8 mouse cellular contexts compared by ENCODE assay signal in genomic region chr5:121833572-121834240, GRCm38 (mm10). TPM values are rescaled to one million over a fixed set of nuclear protein-coding genes. Genes with fewer than 3 reads are reported as not detected.
A peak's percentile ranks its signal among the peaks of the same experiment; 100 is the strongest.
DNase-seq lines count a peak whose midpoint lies in the region; ATAC-seq and TF ChIP-seq lines count a peak whose summit lies in the region.

No protein-coding gene starts in this region.

- WGBS in intestine, embryonic 15.5 days: 37% methylated on average over 10 of the region's 10 CpGs
- WGBS in liver, embryonic 16.5 days (ENCODE audit: insufficient replicate concordance): 19% methylated on average over 10 of the region's 10 CpGs

- H3K36me3 ChIP-seq in intestine, embryonic 15.5 days: no peaks in the 10 kb centered on the region
- peaks cover 2% of the 10 kb centered on the region for H3K36me3 ChIP-seq in liver, embryonic 16.5 days (ENCODE audit: control insufficient read depth, insufficient read depth)

- no peak for DNase-seq in left cerebral cortex, adult 2 months (ENCODE audit: extremely low spot score in 1 of 2, low spot score in 2 of 2)
- DNase-seq in left cerebral cortex, postnatal 36 days (ENCODE audit: low spot score in 2 of 2): no peak
- peak; percentile 47 for DNase-seq in gastrocnemius, postnatal 10 days
- peak; percentile 69 for DNase-seq in spleen, adult 12 weeks (ENCODE audit: low spot score)
- no peak for DNase-seq in frontal cortex, postnatal 36 days (ENCODE audit: low spot score in 2 of 2)
- no peak for DNase-seq in testis, postnatal 10 days (ENCODE audit: low spot score)

- intact Hi-C loops in left cerebral cortex, adult 2 months (cut with DNase I): no loop called here
- intact Hi-C loops in left cerebral cortex, postnatal 36 days (cut with DNase I): no loop called here

- peaks cover 61% of the 10 kb centered on the region for H3K4me1 ChIP-seq in intestine, embryonic 15.5 days (replicated peaks)
- peaks cover 58% of the 10 kb centered on the region for H3K4me1 ChIP-seq in liver, embryonic 16.5 days (ENCODE audit: control insufficient read depth, low read depth, low read length)

- H3K27ac ChIP-seq in left cerebral cortex, adult 2 months: peak overlapping the region; percentile 16; the same call in 1 of the 2 replicates
- H3K27ac ChIP-seq in intestine, embryonic 15.5 days: peak overlapping the region; percentile 32
- H3K27ac ChIP-seq in liver, embryonic 16.5 days (ENCODE audit: low read length): peak overlapping the region; percentile 51; the same call in 1 of the 2 replicates

- no peak for ATAC-seq in intestine, embryonic 15.5 days
- no peak for ATAC-seq in liver, embryonic 16.5 days (ENCODE audit: low read depth)

- H3K4me2 ChIP-seq in intestine, embryonic 15.5 days (replicated peaks): peak overlapping the region; percentile 90
- H3K4me2 ChIP-seq in liver, embryonic 16.5 days (ENCODE audit: low read depth, low read length): peak overlapping the region; percentile 95

- no peaks in the 10 kb centered on the region for H3K27me3 ChIP-seq in intestine, embryonic 15.5 days (replicated peaks)
- H3K27me3 ChIP-seq in liver, embryonic 16.5 days (ENCODE audit: control insufficient read depth, insufficient read depth, low read depth, low read length): peaks cover 3% of the 10 kb centered on the region; the same call in 1 of the 2 replicates

- TF ChIP-seq CTCF in left cerebral cortex, adult 2 months (IDR thresholded peaks at IDR 0.05): no peak

- peak overlapping the region; percentile 3; the same call in 1 of the 2 replicates for H3K4me3 ChIP-seq in left cerebral cortex, adult 2 months
- peak overlapping the region; percentile 8; the same call in 1 of the 2 replicates for H3K4me3 ChIP-seq in intestine, embryonic 15.5 days (replicated peaks)
- peak overlapping the region; percentile 87 for H3K4me3 ChIP-seq in liver, embryonic 16.5 days (ENCODE audit: low read depth, low read length)

- 0 out of 2 replicates have a peak overlapping the region, but pooled peaks have one; percentile 17 for H3K9ac ChIP-seq in intestine, embryonic 15.5 days
- H3K9ac ChIP-seq in liver, embryonic 16.5 days (ENCODE audit: low read depth, low read length): no peak overlapping the region; the same call in 1 of the 2 replicates

- H3K9me3 ChIP-seq in intestine, embryonic 15.5 days: no peaks in the 10 kb centered on the region
- no peaks in the 10 kb centered on the region for H3K9me3 ChIP-seq in liver, embryonic 16.5 days (replicated peaks; ENCODE audit: control insufficient read depth, low read length)

RNA-seq across cellular contexts. Expression of gene Sh2b3, which starts 3.7 kb away (rescaled TPM):
- total RNA-seq in left cerebral cortex, adult 2 months (2021): 10 to 100 TPM; 21.2 to 27.5 TPM
- 10 to 100 TPM; 22.0 to 22.5 TPM for total RNA-seq in left cerebral cortex, postnatal 36 days (2021)
- 10 to 100 TPM; 18.3 to 22.5 TPM for total RNA-seq in gastrocnemius, postnatal 10 days (2021)
- 12.3 and 13.1 TPM in 2 replicates for polyA plus RNA-seq in intestine, embryonic 15.5 days (2015; fragmentation: Nextera tagmentation; extraction: Ambion mirVana)
- polyA plus RNA-seq in liver, embryonic 16.5 days (2015; fragmentation: Nextera tagmentation; extraction: Ambion mirVana): 5.1 and 6.1 TPM in 2 replicates

RNA-seq across cellular contexts. Expression of gene Pheta1, which starts 15.1 kb away (rescaled TPM):
- total RNA-seq in left cerebral cortex, adult 2 months (2021): 10 to 100 TPM in 1 of 2 experiments, 1 to 10 TPM in 1; 8.9 to 10.5 TPM
- 10 to 100 TPM in 1 of 2 experiments, 1 to 10 TPM in 1; 9.1 to 11.4 TPM for total RNA-seq in left cerebral cortex, postnatal 36 days (2021)
- total RNA-seq in gastrocnemius, postnatal 10 days (2021): 1 to 10 TPM; 6.4 to 7.6 TPM
- 32.6 and 36.4 TPM in 2 replicates for polyA plus RNA-seq in intestine, embryonic 15.5 days (2015; fragmentation: Nextera tagmentation; extraction: Ambion mirVana)
- polyA plus RNA-seq in liver, embryonic 16.5 days (2015; fragmentation: Nextera tagmentation; extraction: Ambion mirVana): 3.9 and 4.0 TPM in 2 replicates

Comparison
In these comparisons a context has a peak if more than half of its experiments do, and no peak if none do; other contexts are left out.
1. DNase-seq: peak in gastrocnemius, postnatal 10 days (single experiment) and spleen, adult 12 weeks (single experiment); none in left cerebral cortex, adult 2 months (0 of 2), left cerebral cortex, postnatal 36 days (0 of 2), frontal cortex, postnatal 36 days (0 of 2) and testis, postnatal 10 days (single experiment).
2. H3K4me3 ChIP-seq: peak in every context shown above with its lines; median percentile 87 in liver, embryonic 16.5 days; 8 in intestine, embryonic 15.5 days; 3 in left cerebral cortex, adult 2 months.
3. Peak in every context shown above with its lines, with median percentiles within 50 percentile points of each other: H3K27ac ChIP-seq.